Mouse (Mus musculus) kidney, postnatal 0 days (tissue): Measurements from ENCODE around the gene Abca17. TPM values are rescaled to one million over a fixed set of nuclear protein-coding genes. Genes with fewer than 3 reads are reported as not detected.

ENCODE experiments used
- ATAC-seq: fragments of 200-750 bp; cut with Nextera tagmentation; replicated peaks from 2 replicates; pipeline ENCODE4 v1.8.0; 2017; ENCODE audit warnings: low read depth, moderate number of reproducible peaks, moderate TSS enrichment, moderate library complexity; ENCODE audit not compliant: low FRiP score
- DNase-seq: peaks from one replicate; pipeline ENCODE4 v3.0.0-alpha.2; 2016; ENCODE audit warnings: low spot score
- H3K27ac ChIP-seq: fragments of 300-500 bp; sonication (generic); 2 replicates; pipeline ENCODE4 v1.5.1; 2014; ENCODE audit warnings: mild to moderate bottlenecking
- H3K27me3 ChIP-seq: fragments of 300-500 bp; sonication (generic); 2 replicates; pipeline ENCODE4 v1.6.1; 2014; ENCODE audit warnings: low read length, mixed read lengths; ENCODE audit not compliant: insufficient read depth
- H3K36me3 ChIP-seq: fragments of 300-500 bp; sonication (generic); 2 replicates; pipeline ENCODE4 v1.6.1; 2014; ENCODE audit warnings: low read length, mixed read lengths; ENCODE audit not compliant: insufficient read depth
- H3K4me1 ChIP-seq: fragments of 300-500 bp; sonication (generic); replicated peaks from 2 replicates; pipeline ENCODE4 v1.6.1; 2014; ENCODE audit warnings: antibody characterized with exemption, low read length, mixed read lengths; ENCODE audit not compliant: insufficient read depth
- H3K4me2 ChIP-seq: fragments of 300-500 bp; sonication (generic); 2 replicates; pipeline ENCODE4 v1.6.1; 2014; ENCODE audit warnings: mild to moderate bottlenecking, low read length, moderate library complexity, mixed read lengths
- H3K4me3 ChIP-seq: fragments of 300-500 bp; sonication (generic); replicated peaks from 2 replicates; pipeline ENCODE4 v1.5.1; 2014; ENCODE audit warnings: low read depth, low read length
- H3K9ac ChIP-seq: fragments of 300-500 bp; sonication (generic); 2 replicates; pipeline ENCODE4 v1.6.1; 2014; ENCODE audit warnings: low read depth, low read length
- H3K9me3 ChIP-seq: fragments of 300-500 bp; sonication (generic); replicated peaks from 2 replicates; pipeline ENCODE4 v1.6.1; 2016; ENCODE audit warnings: low read length, inconsistent platforms, mixed read lengths
- CTCF ChIP-seq: IDR thresholded peaks from 2 replicates; pipeline ENCODE4 v1.5.1; 2016; ENCODE audit warnings: antibody characterized with exemption, low read depth, mild to moderate bottlenecking, moderate library complexity
- WGBS: fragments of 180-500 bp; shearing (Covaris S2); extraction: QIAGEN DNeasy Blood & Tissue Kit; methylation state at CpG from one replicate; pipeline ENCODE4 v1.1.7; 2014; 5-methylcytosine and 5-hydroxymethylcytosine counted together
- polyA plus RNA-seq: library from polyadenylated mRNA; unstranded; fragments of >200 nt; fragmentation: Nextera tagmentation; extraction: Ambion mirVana; gene quantifications from 2 replicates; pipeline ENCODE4 v1.2.1, GENCODE M21; 2015

Abca17 gene
- polyA plus RNA-seq, 1 experiment from 2014 or later: not detected

DNA sequence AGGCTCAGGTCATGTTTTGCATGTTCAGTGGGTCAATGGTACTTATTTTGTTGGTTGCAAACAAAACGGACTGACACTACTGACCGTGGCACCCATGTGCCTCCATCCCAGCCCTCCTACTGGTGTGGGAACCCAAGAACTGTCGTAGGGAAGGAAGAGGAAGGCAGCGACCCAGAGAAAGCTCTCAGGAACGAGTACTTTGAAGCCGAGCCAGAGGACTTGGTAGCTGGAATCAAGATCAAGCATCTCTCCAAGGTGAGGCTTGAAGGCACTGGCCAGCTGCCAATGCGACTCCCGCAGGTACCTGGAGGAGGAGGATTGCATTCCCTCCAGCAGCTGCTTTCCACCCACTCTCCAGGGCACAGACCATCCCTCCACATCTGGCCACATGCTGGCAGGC, 32.9 kb upstream of the Abca17 start:
- Histone ChIP-seq H3K4me1 (no peaks in the 10 kb centered on the region), H3K9me3 (no peaks in the 10 kb centered on the region), H3K27me3 (no peaks in the 10 kb centered on the region), H3K27ac (no peak overlapping the region), H3K9ac (no peak overlapping the region), H3K4me2 (no peak overlapping the region), H3K36me3 (peaks cover 9% of the 10 kb centered on the region), H3K4me3 (no peak overlapping the region)
- no peak for ATAC-seq
- no peak for DNase-seq
- no peak for TF ChIP-seq CTCF
- whole genome bisulfite sequencing: 59% methylated on average over 8 of the region's 8 CpGs

- ATAC-seq: no peak
- H3K4me3 ChIP-seq: no peak overlapping the region
- no peaks in the 10 kb centered on the region for H3K4me1 ChIP-seq
- no peak overlapping the region for H3K9ac ChIP-seq
- WGBS: 94% methylated on average over 2 of the region's 2 CpGs
- no peak for DNase-seq
- no peak for TF ChIP-seq CTCF
- no peak overlapping the region for H3K27ac ChIP-seq
- no peaks in the 10 kb centered on the region for H3K9me3 ChIP-seq
- peaks cover 10% of the 10 kb centered on the region; the same call in 1 of the 2 replicates for H3K36me3 ChIP-seq
- no peaks in the 10 kb centered on the region for H3K27me3 ChIP-seq
- no peak overlapping the region for H3K4me2 ChIP-seq
Observed at GRCm38 (mm10) chr17:24378496-24378895, 27.6 kb upstream of the Abca17 start.

- no peaks in the 10 kb centered on the region for H3K9me3 ChIP-seq
- H3K4me3 ChIP-seq: no peak overlapping the region
- H3K9ac ChIP-seq: no peak overlapping the region
- no peaks in the 10 kb centered on the region for H3K27me3 ChIP-seq
- no peak for DNase-seq
- H3K36me3 ChIP-seq: peaks cover 7% of the 10 kb centered on the region; the same call in 1 of the 2 replicates
- no peak overlapping the region for H3K27ac ChIP-seq
- H3K4me2 ChIP-seq: no peak overlapping the region
- no peaks in the 10 kb centered on the region for H3K4me1 ChIP-seq
- ATAC-seq: no peak
- 93% methylated on average over 6 of the region's 6 CpGs for WGBS
- TF ChIP-seq CTCF: no peak
Observed at GRCm38 (mm10) chr17:24375886-24376285, 25.0 kb upstream of the Abca17 start.

GRCm38 (mm10) chr17:24375094-24375712, 24.3 kb upstream of the Abca17 start:
- Histone ChIP-seq H3K27ac (no peak overlapping the region), H3K4me2 (no peak overlapping the region), H3K4me3 (no peak overlapping the region), H3K36me3 (peaks cover 7% of the 10 kb centered on the region; the same call in 1 of the 2 replicates), H3K4me1 (no peaks in the 10 kb centered on the region), H3K27me3 (no peaks in the 10 kb centered on the region), H3K9me3 (no peaks in the 10 kb centered on the region), H3K9ac (no peak overlapping the region)
- TF ChIP-seq CTCF: no peak
- DNase-seq (no peak), ATAC-seq (no peak)
- WGBS: 82% methylated on average over 4 of the region's 5 CpGs

DNA sequence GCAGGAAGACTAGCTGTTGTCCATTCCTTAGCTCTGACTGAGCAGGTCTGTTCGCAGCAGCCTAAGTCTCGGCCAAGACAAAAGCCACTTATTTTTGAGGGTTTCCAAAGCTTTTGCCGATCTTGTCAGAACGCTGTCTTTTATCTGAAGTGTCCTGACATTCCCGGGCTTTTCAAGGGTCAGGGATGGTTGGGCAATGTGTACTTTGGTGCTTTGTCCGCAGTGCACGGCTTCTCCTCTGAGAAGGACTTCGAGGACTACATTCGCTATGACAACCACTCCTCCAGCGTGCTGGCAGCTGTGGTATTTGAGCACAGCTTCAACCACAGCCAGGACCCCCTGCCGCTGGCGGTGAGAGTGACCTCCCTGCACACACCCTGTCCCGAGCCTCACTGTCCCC, 15.0 kb upstream of the Abca17 start:
- 0 out of 2 replicates have a peak, but pooled peaks cover 15% of the 10 kb centered on the region for H3K36me3 ChIP-seq
- no peak for DNase-seq
- no peak overlapping the region for H3K27ac ChIP-seq
- TF ChIP-seq CTCF: no peak
- no peaks in the 10 kb centered on the region for H3K27me3 ChIP-seq
- ATAC-seq: no peak
- H3K4me3 ChIP-seq: no peak overlapping the region
- no peaks in the 10 kb centered on the region for H3K9me3 ChIP-seq
- no peak overlapping the region for H3K9ac ChIP-seq
- WGBS: 71% methylated on average over 13 of the region's 13 CpGs
- H3K4me1 ChIP-seq: no peaks in the 10 kb centered on the region; the same call in 1 of the 2 replicates
- H3K4me2 ChIP-seq: no peak overlapping the region

GRCm38 (mm10) chr17:24364461-24364860, 13.6 kb upstream of the Abca17 start:
- Histone ChIP-seq H3K9me3 (no peaks in the 10 kb centered on the region), H3K9ac (no peak overlapping the region), H3K27me3 (no peaks in the 10 kb centered on the region), H3K4me2 (no peak overlapping the region), H3K4me1 (no peaks in the 10 kb centered on the region; the same call in 1 of the 2 replicates), H3K4me3 (no peak overlapping the region), H3K36me3 (0 out of 2 replicates have a peak, but pooled peaks cover 15% of the 10 kb centered on the region), H3K27ac (no peak overlapping the region)
- ATAC-seq (no peak), DNase-seq (no peak)
- no peak for TF ChIP-seq CTCF
- WGBS: 84% methylated on average over 9 of the region's 9 CpGs
